Mouse (Mus musculus): ENCODE measurements around the gene Zdhhc12. TPM values are rescaled to one million over a fixed set of nuclear protein-coding genes. Genes with fewer than 3 reads are reported as not detected.
A peak's percentile ranks its signal among the peaks of the same experiment; 100 is the strongest.

Gene Zdhhc12
- polyA plus RNA-seq, 1 experiment: 146 TPM

DNA sequence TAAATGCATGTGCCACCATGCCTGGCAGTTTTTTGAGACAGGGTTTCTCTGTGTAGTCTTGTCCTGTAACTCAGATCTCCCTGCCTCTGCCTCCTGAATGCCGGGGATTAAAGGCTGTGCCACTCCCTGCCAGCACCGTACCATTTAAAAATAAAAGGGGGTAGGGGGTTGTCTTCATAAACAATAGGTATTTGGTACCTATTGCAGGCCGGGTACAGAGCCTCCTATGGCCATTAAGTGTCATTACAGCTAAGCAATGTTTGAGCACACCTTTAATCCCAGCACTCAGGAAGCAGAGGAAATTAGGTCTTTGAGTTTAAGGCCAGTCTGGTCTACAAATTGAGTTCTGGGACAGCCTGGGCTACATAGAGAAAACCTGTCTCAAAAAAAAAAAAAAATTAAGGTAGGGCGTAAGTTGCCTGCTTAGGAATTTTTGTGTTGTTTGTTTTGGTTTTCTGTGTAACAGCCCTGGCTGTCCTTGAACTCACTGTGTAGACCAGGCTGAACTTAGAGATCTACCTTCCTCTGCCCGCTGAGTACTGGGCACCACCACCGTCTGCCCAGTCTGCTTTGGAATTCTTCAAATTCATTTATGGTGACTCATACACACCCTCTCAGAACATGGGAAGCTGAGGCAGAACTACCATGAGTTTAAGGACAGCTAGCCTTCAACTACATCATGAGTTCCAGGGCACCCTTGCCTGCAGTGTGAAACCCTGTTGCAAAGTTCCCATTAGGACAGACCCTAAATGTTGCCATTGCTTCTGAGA, 41.3 kb downstream of the Zdhhc12 start:
- TF ChIP-seq POLR2A (IDR thresholded peaks at IDR 0.05; ENCODE audit: control insufficient read depth, extremely low read depth, insufficient read depth, low read length, poor library complexity): no peak
- no peak for TF ChIP-seq CTCF (IDR thresholded peaks at IDR 0.05; ENCODE audit: borderline replicate concordance, control insufficient read depth, extremely low read depth, insufficient read depth, low read length, poor library complexity)
- Histone ChIP-seq H3K4me1 (replicated peaks; ENCODE audit: control insufficient read depth, insufficient read depth, low read length) (0 out of 2 replicates have a peak, but pooled peaks cover 5% of the 10 kb centered on the region), H3K36me3 (ENCODE audit: control insufficient read depth, insufficient read depth, low read length) (no peaks in the 10 kb centered on the region), H3K27me3 (ENCODE audit: control insufficient read depth, insufficient read depth, low read length) (no peaks in the 10 kb centered on the region), H3K4me3 (ENCODE audit: control insufficient read depth, insufficient read depth, low read length) (no peak overlapping the region), H3K27ac (ENCODE audit: control insufficient read depth, insufficient read depth, low read length) (no peak overlapping the region)
- 51% methylated on average over 6 of the region's 6 CpGs for WGBS
- no peak for DNase-seq

GRCm38 (mm10) chr2:30049831-30050230, 43.6 kb downstream of the Zdhhc12 start:
- H3K27ac ChIP-seq (ENCODE audit: control insufficient read depth, insufficient read depth, low read length): no peak overlapping the region
- 0 out of 2 replicates have a peak, but pooled peaks cover 5% of the 10 kb centered on the region for H3K4me1 ChIP-seq (replicated peaks; ENCODE audit: control insufficient read depth, insufficient read depth, low read length)
- DNase-seq: no peak
- H3K4me3 ChIP-seq (ENCODE audit: control insufficient read depth, insufficient read depth, low read length): no peak overlapping the region
- TF ChIP-seq CTCF (IDR thresholded peaks at IDR 0.05; ENCODE audit: borderline replicate concordance, control insufficient read depth, extremely low read depth, insufficient read depth, low read length, poor library complexity): no peak
- no peak for TF ChIP-seq POLR2A (IDR thresholded peaks at IDR 0.05; ENCODE audit: control insufficient read depth, extremely low read depth, insufficient read depth, low read length, poor library complexity)
- H3K27me3 ChIP-seq (ENCODE audit: control insufficient read depth, insufficient read depth, low read length): no peaks in the 10 kb centered on the region
- 31% methylated on average over 3 of the region's 3 CpGs for WGBS
- no peaks in the 10 kb centered on the region for H3K36me3 ChIP-seq (ENCODE audit: control insufficient read depth, insufficient read depth, low read length)

DNA sequence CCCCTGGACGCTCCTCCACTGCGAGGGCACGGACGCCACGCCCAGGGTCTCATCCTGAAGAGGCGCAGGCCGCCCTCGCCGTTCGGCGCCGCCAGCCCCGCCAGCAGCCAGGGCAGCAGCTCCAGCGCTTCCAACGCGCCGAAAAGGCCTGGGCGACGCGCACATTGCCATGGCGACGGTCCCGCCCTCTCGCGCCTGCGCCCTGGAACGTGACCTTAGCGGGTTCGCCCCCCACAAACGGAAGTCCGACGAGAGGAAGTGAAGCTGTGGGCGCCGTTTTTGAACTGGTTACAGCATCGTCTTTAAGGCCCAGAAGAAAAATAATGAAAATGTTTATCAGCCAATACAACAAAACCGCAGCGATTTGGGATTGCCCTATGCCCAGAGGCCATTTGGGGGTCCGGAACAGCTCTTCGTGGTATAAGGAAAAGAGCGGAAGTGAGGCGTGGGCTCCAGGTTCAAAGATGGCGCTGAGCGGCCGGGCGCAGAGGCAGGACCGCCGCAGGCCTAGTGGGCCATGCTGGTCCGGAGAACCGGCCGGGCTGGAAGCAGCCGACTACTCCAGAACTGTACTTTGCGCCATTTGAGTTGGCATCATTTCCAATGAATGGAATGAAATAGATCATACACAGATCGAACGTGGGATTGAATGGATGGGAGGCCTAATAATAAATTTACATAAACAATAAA, 44.6 kb downstream of the Zdhhc12 start, which contains the start of gene Wdr34:
Gene Wdr34, minus strand, starts transcription at position 183 of the 690 bp plus-strand sequence.
- Histone ChIP-seq H3K27ac (ENCODE audit: control insufficient read depth, insufficient read depth, low read length) (peak within 1 kb of the TSS; percentile 74; the same call in 1 of the 2 replicates), H3K27me3 (ENCODE audit: control insufficient read depth, insufficient read depth, low read length) (no peaks in the 10 kb centered on the region), H3K36me3 (ENCODE audit: control insufficient read depth, insufficient read depth, low read length) (no peaks in the 10 kb centered on the region), H3K4me1 (replicated peaks; ENCODE audit: control insufficient read depth, insufficient read depth, low read length) (0 out of 2 replicates have a peak, but pooled peaks cover 5% of the 10 kb centered on the region), H3K4me3 (ENCODE audit: control insufficient read depth, insufficient read depth, low read length) (peak within 1 kb of the TSS; percentile 54)
- WGBS: 1% methylated on average over 54 of the region's 54 CpGs
- peak; percentile 98 for DNase-seq
- TF ChIP-seq POLR2A (IDR thresholded peaks at IDR 0.05; ENCODE audit: control insufficient read depth, extremely low read depth, insufficient read depth, low read length, poor library complexity): no peak
- no peak for TF ChIP-seq CTCF (IDR thresholded peaks at IDR 0.05; ENCODE audit: borderline replicate concordance, control insufficient read depth, extremely low read depth, insufficient read depth, low read length, poor library complexity)

- DNase-seq: no peak
- WGBS: 26% methylated on average over 11 of the region's 11 CpGs
- Histone ChIP-seq H3K4me1 (replicated peaks; ENCODE audit: control insufficient read depth, insufficient read depth, low read length) (0 out of 2 replicates have a peak, but pooled peaks cover 5% of the 10 kb centered on the region), H3K27me3 (ENCODE audit: control insufficient read depth, insufficient read depth, low read length) (no peaks in the 10 kb centered on the region), H3K27ac (ENCODE audit: control insufficient read depth, insufficient read depth, low read length) (no peak overlapping the region), H3K36me3 (ENCODE audit: control insufficient read depth, insufficient read depth, low read length) (no peaks in the 10 kb centered on the region), H3K4me3 (ENCODE audit: control insufficient read depth, insufficient read depth, low read length) (peak overlapping the region; percentile 54)
- TF ChIP-seq POLR2A (IDR thresholded peaks at IDR 0.05; ENCODE audit: control insufficient read depth, extremely low read depth, insufficient read depth, low read length, poor library complexity) (no peak), CTCF (IDR thresholded peaks at IDR 0.05; ENCODE audit: borderline replicate concordance, control insufficient read depth, extremely low read depth, insufficient read depth, low read length, poor library complexity) (no peak)
These were observed 45.3 kb downstream of the Zdhhc12 start for GRCm38 (mm10) chr2:30048101-30048501.

DNA sequence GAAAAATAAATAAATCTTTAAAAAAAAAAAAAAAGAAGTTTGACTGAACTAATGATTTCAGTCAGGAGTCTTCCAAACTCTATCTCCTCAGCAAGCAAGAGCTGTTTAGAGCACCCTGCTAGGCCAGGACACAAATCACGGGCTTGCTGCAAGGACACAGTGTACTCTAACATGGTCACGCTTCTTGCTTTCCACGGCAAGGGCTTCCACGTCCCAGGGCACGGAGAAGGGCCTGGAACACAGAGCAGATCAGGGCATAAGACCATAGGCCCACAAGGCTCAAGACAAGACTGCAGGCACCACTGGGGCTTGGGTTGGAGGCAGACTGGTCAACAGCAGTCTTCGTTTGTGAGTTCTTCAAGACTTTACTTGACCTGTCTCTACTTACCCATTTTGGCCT, 46.3 kb downstream of the Zdhhc12 start:
- no peak for TF ChIP-seq POLR2A (IDR thresholded peaks at IDR 0.05; ENCODE audit: control insufficient read depth, extremely low read depth, insufficient read depth, low read length, poor library complexity)
- TF ChIP-seq CTCF (IDR thresholded peaks at IDR 0.05; ENCODE audit: borderline replicate concordance, control insufficient read depth, extremely low read depth, insufficient read depth, low read length, poor library complexity): no peak
- 93% methylated on average over 6 of the region's 6 CpGs for WGBS
- no peak for DNase-seq
- H3K4me1 ChIP-seq (replicated peaks; ENCODE audit: control insufficient read depth, insufficient read depth, low read length): 0 out of 2 replicates have a peak, but pooled peaks cover 5% of the 10 kb centered on the region
- no peak overlapping the region for H3K27ac ChIP-seq (ENCODE audit: control insufficient read depth, insufficient read depth, low read length)
- no peaks in the 10 kb centered on the region for H3K27me3 ChIP-seq (ENCODE audit: control insufficient read depth, insufficient read depth, low read length)
- H3K36me3 ChIP-seq (ENCODE audit: control insufficient read depth, insufficient read depth, low read length): no peaks in the 10 kb centered on the region
- H3K4me3 ChIP-seq (ENCODE audit: control insufficient read depth, insufficient read depth, low read length): no peak overlapping the region

- Histone ChIP-seq H3K4me1 (replicated peaks; ENCODE audit: control insufficient read depth, insufficient read depth, low read length) (0 out of 2 replicates have a peak, but pooled peaks cover 5% of the 10 kb centered on the region), H3K27me3 (ENCODE audit: control insufficient read depth, insufficient read depth, low read length) (no peaks in the 10 kb centered on the region), H3K36me3 (ENCODE audit: control insufficient read depth, insufficient read depth, low read length) (no peaks in the 10 kb centered on the region), H3K4me3 (ENCODE audit: control insufficient read depth, insufficient read depth, low read length) (no peak overlapping the region), H3K27ac (ENCODE audit: control insufficient read depth, insufficient read depth, low read length) (no peak overlapping the region)
- 94% methylated on average over 5 of the region's 5 CpGs for WGBS
- no peak for DNase-seq
- no peak for TF ChIP-seq CTCF (IDR thresholded peaks at IDR 0.05; ENCODE audit: borderline replicate concordance, control insufficient read depth, extremely low read depth, insufficient read depth, low read length, poor library complexity)
- no peak for TF ChIP-seq POLR2A (IDR thresholded peaks at IDR 0.05; ENCODE audit: control insufficient read depth, extremely low read depth, insufficient read depth, low read length, poor library complexity)
These were observed 48.9 kb downstream of the Zdhhc12 start for GRCm38 (mm10) chr2:30044550-30044949.

Data from thymus, adult 2 months (tissue).